Mouse (Mus musculus) ZHBTc4 (cell line): Measurements from ENCODE around the gene Clstn3.
A peak's percentile ranks its signal among the peaks of the same experiment; 100 is the strongest.

Experiments
- DNase-seq: peaks from one replicate; pipeline ENCODE4 v3.0.0-alpha.2; 2011; ENCODE audit warnings: low read depth, low spot score

Gene Clstn3

DNA sequence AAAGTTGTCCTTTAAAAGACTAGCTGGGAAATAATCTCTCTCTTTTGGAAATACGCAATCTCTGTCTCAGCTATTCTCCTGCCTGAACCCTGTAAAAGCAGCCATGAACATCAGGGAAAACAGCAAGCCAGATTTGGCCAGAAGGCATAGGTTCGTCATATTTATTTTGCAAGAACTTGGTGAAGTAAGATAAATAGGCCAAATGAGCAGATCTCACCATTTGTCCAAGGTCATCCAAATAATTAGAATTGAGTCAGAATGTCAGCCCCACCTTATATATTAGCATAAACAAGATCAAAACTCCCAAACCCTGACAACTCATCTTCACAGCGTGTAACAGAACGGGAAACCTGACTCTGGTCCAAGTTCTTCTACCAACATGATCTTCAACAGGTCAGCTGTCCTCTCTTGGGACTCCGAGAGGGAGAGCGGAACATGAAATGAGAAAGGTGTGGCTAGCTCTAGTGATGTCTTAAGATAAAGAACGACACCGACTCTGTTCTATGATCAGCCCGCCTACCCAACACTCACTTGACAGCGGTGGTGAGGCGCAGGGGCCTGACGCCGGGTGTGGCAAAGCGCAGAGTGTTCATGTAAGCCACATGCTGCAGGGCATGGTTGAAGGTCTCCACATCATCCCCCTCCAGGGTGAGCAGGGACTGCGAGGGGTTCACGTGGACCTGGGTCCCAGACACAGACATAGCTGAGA, 15.5 kb downstream of the Clstn3 start:
- DNase-seq, result peak; percentile 36

DNA sequence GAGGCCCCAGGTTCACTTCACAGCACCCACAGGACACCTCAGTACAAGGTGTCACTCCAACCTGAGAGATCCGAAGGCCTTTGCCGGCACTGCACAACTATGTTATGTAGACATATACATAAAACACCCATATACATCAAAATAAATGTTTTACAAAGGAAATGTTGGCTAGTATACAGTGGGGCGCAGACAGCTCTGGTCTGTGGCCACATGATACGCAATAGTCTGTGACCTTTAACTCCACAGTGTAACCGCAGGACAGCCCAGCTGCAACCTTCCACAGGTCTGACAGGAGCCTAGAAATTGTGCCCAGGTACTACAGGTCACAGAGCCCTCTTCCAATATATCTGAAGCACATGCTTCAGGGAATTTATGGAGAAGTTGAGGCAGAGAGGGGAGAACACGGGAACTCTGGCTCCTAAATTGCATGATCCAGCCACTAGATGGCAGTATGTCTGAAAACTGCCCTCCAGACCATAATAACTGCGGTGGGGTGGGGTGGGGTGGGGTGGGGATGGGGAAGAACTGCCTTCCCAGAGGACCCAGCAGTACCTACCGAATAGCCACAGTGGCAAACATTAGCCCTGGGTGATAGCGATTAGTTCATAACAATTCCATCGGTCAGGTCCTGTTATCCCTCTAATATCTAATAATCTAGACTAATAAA, 16.3 kb downstream of the Clstn3 start:
- DNase-seq, result peak; percentile 68

DNA sequence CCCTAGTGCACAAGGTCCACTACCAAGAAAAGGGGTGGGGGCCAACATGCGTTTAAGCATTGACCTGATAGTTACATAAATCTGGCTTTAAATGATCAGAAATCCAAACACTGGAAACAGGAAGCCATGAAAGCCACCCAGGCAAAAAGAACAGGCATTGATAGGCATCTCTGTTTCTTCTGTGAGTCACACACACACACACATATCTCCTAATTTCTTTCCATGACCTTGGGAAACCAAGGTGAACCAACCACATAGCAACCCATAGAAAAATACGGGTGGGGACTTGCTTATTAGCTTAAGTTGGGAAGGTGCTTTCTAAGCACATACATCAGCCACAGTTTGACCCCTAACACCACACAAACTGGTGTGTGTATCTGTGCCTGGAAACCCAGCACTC, 17.2 kb downstream of the Clstn3 start:
- no peak for DNase-seq

GRCm38 (mm10) chr6:124446459-124446858, 18.1 kb downstream of the Clstn3 start:
- no peak for DNase-seq

DNA sequence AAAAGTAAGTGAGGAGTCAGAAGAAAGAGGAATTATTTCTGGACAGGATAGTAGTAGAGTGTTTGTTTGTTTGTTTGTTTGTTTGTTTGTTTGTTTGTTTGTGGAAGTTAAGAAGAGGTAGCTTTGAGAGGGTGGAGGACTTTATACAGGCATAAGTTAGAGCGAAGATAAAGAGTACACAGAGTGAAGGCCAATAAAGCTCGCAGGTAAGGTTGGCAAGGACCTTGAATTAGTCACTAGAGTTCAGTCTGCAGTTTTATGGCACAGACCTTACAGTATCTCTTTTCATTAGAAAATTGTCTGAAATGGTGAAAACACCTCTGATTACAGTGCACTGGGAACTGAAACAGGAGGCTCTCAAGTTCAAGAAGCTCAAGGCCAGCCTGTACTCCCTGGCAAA, 18.6 kb downstream of the Clstn3 start:
- no peak for DNase-seq

DNA sequence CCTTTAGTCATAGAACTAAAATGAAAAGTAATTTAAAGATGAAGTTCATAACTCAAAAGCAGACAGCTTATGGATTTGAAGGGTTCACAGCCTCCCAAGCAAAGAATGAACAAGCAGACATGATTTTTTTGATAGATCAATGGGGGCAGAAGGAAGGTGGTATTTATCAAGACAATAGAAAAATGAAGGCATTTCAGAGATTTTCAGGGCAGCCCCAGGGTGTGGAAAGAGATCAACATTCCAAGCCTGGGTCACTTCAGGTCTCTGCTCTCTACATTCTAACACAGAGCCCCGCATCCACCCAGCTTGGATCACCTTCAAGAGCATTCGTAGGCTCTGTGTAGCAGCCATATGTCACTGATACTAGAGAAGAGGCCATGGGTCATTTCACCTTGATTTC, 21.3 kb downstream of the Clstn3 start:
- no peak for DNase-seq

GRCm38 (mm10) chr6:124436245-124436644, 28.3 kb downstream of the Clstn3 start:
- peak; percentile 84 for DNase-seq

GRCm38 (mm10) chr6:124435173-124435572, 29.4 kb downstream of the Clstn3 start:
- no peak for DNase-seq

DNA sequence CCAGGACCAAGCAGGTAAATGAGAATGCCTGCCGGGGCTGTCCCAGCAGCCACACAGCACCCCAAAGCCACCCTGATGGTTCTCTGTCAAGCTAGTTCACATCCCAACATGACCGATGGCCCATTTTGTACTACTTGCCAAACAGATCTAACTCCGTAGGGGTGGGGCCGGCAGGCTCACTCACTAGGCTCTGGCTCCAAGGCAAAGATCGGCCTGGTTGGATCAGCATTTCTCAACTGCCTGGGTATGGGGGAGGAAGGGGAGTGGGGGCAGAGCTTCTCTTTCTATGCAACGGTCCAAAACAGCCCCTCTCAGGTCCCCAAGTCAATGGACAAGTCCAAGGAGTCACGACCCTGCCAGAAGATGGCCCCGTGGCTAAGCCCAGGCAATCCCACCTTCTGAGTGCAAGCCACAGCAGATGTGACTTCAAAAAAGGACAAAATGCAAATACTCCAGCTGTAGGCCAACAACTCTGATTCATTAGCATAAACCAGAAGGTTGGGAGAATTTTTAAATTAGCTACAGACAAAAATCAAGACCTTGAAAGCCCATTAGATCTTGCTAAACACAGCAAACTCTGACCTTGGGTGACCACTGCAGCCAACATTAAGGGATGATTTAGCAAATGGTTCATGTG, 30.8 kb downstream of the Clstn3 start:
- no peak for DNase-seq

- DNase-seq, result peak; percentile 60
Measured at GRCm38 (mm10) chr6:124430784-124431495, 33.7 kb downstream of the Clstn3 start.

- no peak for DNase-seq
Measured at GRCm38 (mm10) chr6:124430379-124430778, 34.2 kb downstream of the Clstn3 start.

- no peak for DNase-seq
Measured at GRCm38 (mm10) chr6:124427791-124428576, 36.6 kb downstream of the Clstn3 start.

- DNase-seq, result no peak
Measured at GRCm38 (mm10) chr6:124427289-124427688, 37.3 kb downstream of the Clstn3 start.

GRCm38 (mm10) chr6:124426604-124427003, 38.0 kb downstream of the Clstn3 start:
- no peak for DNase-seq

DNA sequence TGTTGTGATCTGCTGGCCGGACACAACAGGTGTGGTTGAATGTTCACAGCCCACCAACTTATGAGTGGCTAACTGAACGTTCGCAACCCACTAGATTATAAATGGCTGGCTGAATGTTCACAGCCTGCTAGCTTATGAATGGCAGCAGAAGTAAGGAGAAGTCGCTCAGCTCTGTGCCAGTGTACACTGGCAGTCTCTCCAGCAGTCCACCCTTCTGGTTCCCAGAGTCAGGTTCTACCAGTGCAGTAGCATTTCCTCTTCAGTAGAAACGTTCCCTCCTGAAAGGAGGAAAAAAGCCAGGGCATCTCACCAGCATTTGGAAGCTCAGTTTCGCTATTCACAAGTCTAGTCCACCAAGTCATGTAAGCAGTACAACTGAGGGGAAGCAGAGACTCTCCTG, 39.1 kb downstream of the Clstn3 start:
- DNase-seq, result no peak

GRCm38 (mm10) chr6:124425042-124425441, 39.6 kb downstream of the Clstn3 start:
- peak; percentile 62 for DNase-seq

- DNase-seq, result no peak
Measured at GRCm38 (mm10) chr6:124424068-124424498, 40.5 kb downstream of the Clstn3 start.

GRCm38 (mm10) chr6:124418686-124419085, 45.9 kb downstream of the Clstn3 start:
- no peak for DNase-seq

GRCm38 (mm10) chr6:124415347-124416088, 49.1 kb downstream of the Clstn3 start:
- peak; percentile 93 for DNase-seq

- DNase-seq, result peak; percentile 96
Measured at GRCm38 (mm10) chr6:124414927-124415325, 49.7 kb downstream of the Clstn3 start, which contains the start of gene Pex5. Gene Pex5 (minus strand): TSS chr6:124415067.
